Mouse (Mus musculus) cerebellum, adult 2 months (tissue): ENCODE data around the gene Gchfr. TPM values are rescaled to one million over a fixed set of nuclear protein-coding genes. Genes with fewer than 3 reads are reported as not detected.

Experiments
- DNase-seq, 2 experiments: peaks; one replicate each; pipeline ENCODE4 v3.0.0; 2021
- H3K27ac ChIP-seq: fragments of 200-500 bp; 2 replicates; pipeline ENCODE4 v1.5.1; 2012; ENCODE audit warnings: low read length, control low read depth, inconsistent platforms; ENCODE audit not compliant: insufficient read depth
- H3K27me3 ChIP-seq: fragments of 200-500 bp; 2 replicates; pipeline ENCODE4 v1.6.1; 2012; ENCODE audit warnings: inconsistent platforms, mild to moderate bottlenecking, low read length, moderate library complexity; ENCODE audit not compliant: control insufficient read depth, insufficient read depth
- H3K4me1 ChIP-seq: fragments of 200-500 bp; 2 replicates; pipeline ENCODE4 v1.6.1; 2011; ENCODE audit warnings: low read length; ENCODE audit not compliant: control insufficient read depth, insufficient read depth
- H3K4me3 ChIP-seq: fragments of 200-500 bp; replicated peaks from 2 replicates; pipeline ENCODE3; 2011; ENCODE audit warnings: mild to moderate bottlenecking, low read depth, low read length, control low read depth; ENCODE audit not compliant: insufficient read depth
- CTCF ChIP-seq: fragments of 200-500 bp; IDR thresholded peaks from 2 replicates; pipeline ENCODE4 v1.5.1; 2011; ENCODE audit warnings: low read depth, mild to moderate bottlenecking, control low read depth, low read length, moderate library complexity, borderline replicate concordance; ENCODE audit not compliant: insufficient read depth
- POLR2A ChIP-seq: fragments of 200-500 bp; IDR thresholded peaks from 2 replicates; pipeline ENCODE4 v1.6.1; 2011; ENCODE audit warnings: low read length, control low read depth, borderline replicate concordance; ENCODE audit not compliant: insufficient read depth
- WGBS: fragments of 180-500 bp; shearing (Covaris S2); methylation state at CpG from one replicate; pipeline ENCODE4 v1.1.7; 2018; 5-methylcytosine and 5-hydroxymethylcytosine counted together
- polyA plus RNA-seq: library from polyadenylated mRNA; depleted of rRNA; stranded (reverse); fragments of >200 nt; gene quantifications from 2 replicates; pipeline ENCODE4 v1.2.3, GENCODE M21; 2012

Gene Gchfr
- polyA plus RNA-seq, 1 experiment: 7.5 TPM

- Histone ChIP-seq H3K4me3 (no peak overlapping the region), H3K27me3 (no peaks in the 10 kb centered on the region), H3K27ac (no peak overlapping the region), H3K4me1 (no peaks in the 10 kb centered on the region; the same call in 1 of the 2 replicates)
- WGBS: 72% methylated on average over 4 of the region's 4 CpGs
- TF ChIP-seq POLR2A (no peak), CTCF (no peak)
- no peak for DNase-seq
Measured at GRCm38 (mm10) chr2:119196316-119197108, 28.9 kb downstream of the Gchfr start.

- DNase-seq: no peak
- H3K27me3 ChIP-seq: no peaks in the 10 kb centered on the region
- H3K27ac ChIP-seq: no peak overlapping the region
- WGBS: 79% methylated on average over 1 of the region's 1 CpGs
- H3K4me1 ChIP-seq: no peaks in the 10 kb centered on the region; the same call in 1 of the 2 replicates
- TF ChIP-seq CTCF (no peak), POLR2A (no peak)
- H3K4me3 ChIP-seq: no peak overlapping the region
Measured at GRCm38 (mm10) chr2:119197493-119197892, 29.9 kb downstream of the Gchfr start.

GRCm38 (mm10) chr2:119198049-119198448, 30.5 kb downstream of the Gchfr start:
- DNase-seq: no peak
- H3K4me3 ChIP-seq: no peak overlapping the region
- H3K27ac ChIP-seq: no peak overlapping the region
- TF ChIP-seq POLR2A: no peak
- no peak for TF ChIP-seq CTCF
- H3K27me3 ChIP-seq: no peaks in the 10 kb centered on the region
- no peaks in the 10 kb centered on the region; the same call in 1 of the 2 replicates for H3K4me1 ChIP-seq
- 32% methylated on average over 1 of the region's 1 CpGs for whole genome bisulfite sequencing

GRCm38 (mm10) chr2:119198934-119199333, 31.4 kb downstream of the Gchfr start:
- TF ChIP-seq CTCF: no peak
- Histone ChIP-seq H3K27me3 (no peaks in the 10 kb centered on the region), H3K4me3 (no peak overlapping the region), H3K4me1 (no peaks in the 10 kb centered on the region; the same call in 1 of the 2 replicates), H3K27ac (no peak overlapping the region)
- 46% methylated on average over 3 of the region's 3 CpGs for whole genome bisulfite sequencing
- no peak for DNase-seq

- no peak overlapping the region for H3K27ac ChIP-seq
- no peak for DNase-seq
- H3K27me3 ChIP-seq: no peaks in the 10 kb centered on the region
- no peak overlapping the region for H3K4me3 ChIP-seq
- no peaks in the 10 kb centered on the region; the same call in 1 of the 2 replicates for H3K4me1 ChIP-seq
- TF ChIP-seq CTCF (no peak), POLR2A (no peak)
- WGBS: 53% methylated on average over 5 of the region's 5 CpGs
Measured at GRCm38 (mm10) chr2:119202914-119203453, 35.4 kb downstream of the Gchfr start.

GRCm38 (mm10) chr2:119203871-119204460, 36.4 kb downstream of the Gchfr start:
- TF ChIP-seq POLR2A (no peak), CTCF (no peak)
- no peak overlapping the region for H3K4me3 ChIP-seq
- DNase-seq: no peak
- WGBS: 64% methylated on average over 4 of the region's 4 CpGs
- H3K4me1 ChIP-seq: no peaks in the 10 kb centered on the region; the same call in 1 of the 2 replicates
- H3K27me3 ChIP-seq: no peaks in the 10 kb centered on the region
- no peak overlapping the region for H3K27ac ChIP-seq

- Histone ChIP-seq H3K27me3 (no peaks in the 10 kb centered on the region), H3K27ac (no peak overlapping the region), H3K4me3 (peak overlapping the region; percentile 74), H3K4me1 (no peaks in the 10 kb centered on the region; the same call in 1 of the 2 replicates)
- 11% methylated on average over 6 of the region's 6 CpGs for WGBS
- DNase-seq: no peak
- no peak for TF ChIP-seq CTCF
- no peak for TF ChIP-seq POLR2A
Measured at GRCm38 (mm10) chr2:119207961-119208343, 40.4 kb downstream of the Gchfr start.
